Mouse (Mus musculus) hematopoietic stem cell, adult 5-6 weeks (primary cell): ENCODE results near the gene Aven. TPM values are rescaled to one million over a fixed set of nuclear protein-coding genes. Genes with fewer than 3 reads are reported as not detected.

Experiments used
- ATAC-seq, 2 experiments: fragments of 125-278 bp in 1 of 2; replicated peaks in 1 of 2; 2 replicates each; pipeline ENCODE4 v1.8.0; 2016 to 2017; ENCODE audit warnings: inconsistent platforms in 2 of 2, mild to moderate bottlenecking in 2 of 2, moderate number of reproducible peaks in 2 of 2, low read depth in 1 of 2, moderate TSS enrichment in 1 of 2; ENCODE audit not compliant: low FRiP score in 2 of 2, poor library complexity in 2 of 2, severe bottlenecking in 2 of 2, insufficient read depth in 1 of 2, low TSS enrichment in 1 of 2
- total RNA-seq: library from RNA; stranded (forward); fragments of 172-1452, 232-1000 nt; gene quantifications from 2 replicates; pipeline ENCODE4 v1.2.3, GENCODE M21; 2017

The Aven gene
- total RNA-seq, 1 experiment from 2014 or later: 27.4 TPM

DNA sequence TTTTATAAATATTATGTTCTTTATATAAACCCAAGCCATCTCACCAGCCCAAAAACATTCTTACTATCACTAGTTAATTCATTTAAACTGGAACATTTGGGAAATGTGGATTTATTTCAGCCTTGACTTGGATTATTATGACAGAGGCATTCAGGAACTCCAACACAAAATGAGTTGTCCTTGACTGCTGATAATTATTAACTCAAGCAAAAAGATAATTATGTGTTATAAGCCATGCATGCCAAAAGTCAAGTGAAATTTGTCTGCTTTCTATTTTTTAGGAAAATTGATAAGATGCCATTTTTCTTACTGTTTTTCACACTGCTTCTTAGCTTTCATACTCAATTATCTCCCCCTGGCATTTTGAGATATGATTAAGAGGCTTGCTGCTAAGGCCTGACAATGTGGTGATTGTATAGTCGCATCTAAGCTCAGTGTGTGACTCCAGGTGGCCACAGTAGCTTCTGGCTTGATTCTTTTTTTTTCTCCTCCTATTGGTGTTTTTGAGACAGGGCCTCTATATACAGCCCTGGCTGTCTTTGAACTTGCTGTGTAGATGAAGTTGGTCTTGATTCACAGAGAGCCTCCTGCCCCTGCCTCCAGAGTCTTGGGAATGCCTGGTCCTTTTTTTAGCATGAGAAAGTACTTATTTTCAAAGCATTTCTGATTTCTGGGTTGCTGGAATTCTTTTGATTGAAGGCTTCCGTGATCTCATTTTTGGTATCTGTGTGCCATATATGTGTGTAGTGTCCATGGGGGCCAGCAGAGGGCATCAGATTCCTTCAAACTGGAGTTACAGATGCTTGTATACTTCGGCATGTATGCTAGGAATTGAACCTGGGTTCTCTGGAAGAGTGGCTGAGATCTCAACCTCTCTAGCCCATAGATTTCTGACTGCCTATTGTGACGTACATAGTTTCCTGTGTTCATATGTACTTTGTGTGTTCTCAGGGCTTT is 28.0 kb downstream of the Aven start:
- ATAC-seq: no peak

GRCm38 (mm10) chr2:112526933-112527332 is 34.2 kb downstream of the Aven start:
- no peak for ATAC-seq

DNA sequence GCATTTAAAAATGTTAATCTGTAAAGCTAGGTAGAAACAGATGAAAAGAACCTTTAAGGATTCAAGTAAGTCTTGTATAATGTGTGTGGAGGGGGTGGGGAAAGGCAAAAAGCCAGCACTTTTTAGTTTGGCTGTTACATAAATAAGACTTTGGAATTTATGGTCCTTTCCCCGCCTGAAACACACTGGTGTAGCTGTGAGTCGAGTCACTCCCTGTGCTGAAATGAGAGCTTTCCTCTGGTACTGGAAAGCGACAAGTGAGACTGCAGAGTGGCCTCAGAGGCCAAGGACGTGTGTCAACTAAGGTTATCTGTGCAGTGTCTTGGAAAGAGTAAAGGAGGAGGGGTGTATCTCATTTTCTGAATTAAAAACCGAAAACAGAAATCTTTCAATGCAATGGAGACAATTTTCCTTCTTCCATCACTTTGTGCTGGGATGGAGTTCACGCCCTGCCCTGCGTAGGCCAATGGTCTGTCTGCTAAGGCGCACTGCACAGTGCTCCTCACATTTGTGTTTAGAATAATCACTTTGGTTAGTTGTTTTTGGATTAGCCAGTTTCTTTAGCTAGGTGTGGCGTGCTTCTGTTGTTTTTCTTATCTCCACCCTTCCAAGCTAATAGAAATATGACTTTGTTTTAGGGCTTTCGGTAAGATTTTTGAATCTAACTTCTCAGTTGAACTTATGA is 40.2 kb downstream of the Aven start:
- no peak for ATAC-seq

DNA sequence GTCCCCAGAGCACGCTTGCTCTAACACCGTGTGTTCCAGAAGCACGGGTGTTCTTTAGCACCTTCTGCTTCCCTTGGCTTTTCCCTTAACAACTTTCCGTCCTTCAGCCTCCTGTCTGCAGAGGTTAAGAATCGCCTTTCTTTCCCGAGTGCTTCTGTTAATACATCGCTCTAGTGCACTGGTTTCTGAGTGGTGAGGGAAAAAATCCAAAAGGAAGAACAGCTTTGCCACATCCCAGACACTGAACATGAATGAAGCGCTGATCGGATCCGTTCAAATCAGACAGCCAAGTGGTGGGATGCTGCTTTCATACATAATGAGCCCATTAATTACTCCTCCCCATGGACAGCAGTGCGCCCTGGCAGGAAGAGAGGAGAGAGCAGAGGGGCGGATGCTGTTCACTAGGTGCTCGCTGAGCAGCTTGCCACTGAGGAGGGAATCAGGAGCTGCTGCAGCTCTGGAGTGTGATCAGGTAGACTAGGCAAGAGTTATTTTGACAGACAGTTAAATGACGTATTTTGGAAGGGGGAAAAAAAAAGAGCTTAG is 42.0 kb downstream of the Aven start:
- ATAC-seq: no peak

GRCm38 (mm10) chr2:112538783-112539182 is 46.0 kb downstream of the Aven start:
- peak; percentile 60 to 65; a peak in 2 of 4 replicates for ATAC-seq

DNA sequence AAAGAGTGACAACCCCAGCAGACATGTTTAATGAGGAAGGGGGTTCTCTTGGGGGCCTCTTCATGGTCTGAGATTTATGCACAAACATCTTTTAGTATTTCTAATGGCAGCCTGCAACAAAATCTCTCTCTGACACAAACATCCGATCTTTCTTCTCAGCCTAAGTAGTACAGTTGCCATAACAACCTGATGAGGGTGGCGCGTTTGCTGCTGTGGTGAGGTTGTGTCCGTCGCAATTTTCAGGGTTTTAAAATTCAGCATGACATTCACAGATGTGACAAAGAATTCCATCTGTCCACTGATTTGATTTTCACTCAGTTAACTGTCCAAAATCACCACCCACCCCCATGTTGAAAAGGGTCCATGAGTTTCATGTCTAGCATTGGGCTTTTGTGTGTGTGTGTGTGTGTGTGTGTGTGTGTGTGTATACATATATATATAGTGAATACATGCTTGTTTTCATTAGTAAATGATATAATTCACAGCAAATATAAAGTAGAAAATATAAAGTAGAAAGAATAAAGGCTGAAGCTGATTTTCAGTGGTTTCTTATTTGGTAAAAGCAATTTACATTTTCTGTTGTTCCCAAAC is 49.0 kb downstream of the Aven start:
- ATAC-seq: no peak

GRCm38 (mm10) chr2:112556527-112556926 is 63.8 kb downstream of the Aven start:
- ATAC-seq: no peak

- ATAC-seq: no peak
Observed at GRCm38 (mm10) chr2:112557453-112557852, 64.7 kb downstream of the Aven start.

DNA sequence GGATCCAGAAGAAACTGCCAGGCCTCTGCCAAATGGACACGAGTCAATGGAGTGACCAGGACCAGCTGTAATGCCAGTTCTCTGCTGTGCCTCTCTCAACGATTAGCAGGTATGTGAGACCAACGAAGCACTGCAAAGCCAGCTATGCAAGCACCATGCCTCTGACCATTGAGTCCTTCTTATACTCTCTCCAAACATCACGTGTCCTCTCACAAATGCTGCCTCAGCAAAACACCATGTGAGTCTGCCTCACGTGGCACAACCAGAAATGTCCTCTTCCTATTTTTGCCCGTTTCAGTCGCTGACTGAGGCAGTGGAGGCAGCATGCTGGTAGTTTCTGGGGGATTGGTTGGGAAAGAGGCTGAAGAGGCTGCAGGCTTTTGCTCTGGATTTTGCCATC is 68.8 kb downstream of the Aven start:
- no peak for ATAC-seq

DNA sequence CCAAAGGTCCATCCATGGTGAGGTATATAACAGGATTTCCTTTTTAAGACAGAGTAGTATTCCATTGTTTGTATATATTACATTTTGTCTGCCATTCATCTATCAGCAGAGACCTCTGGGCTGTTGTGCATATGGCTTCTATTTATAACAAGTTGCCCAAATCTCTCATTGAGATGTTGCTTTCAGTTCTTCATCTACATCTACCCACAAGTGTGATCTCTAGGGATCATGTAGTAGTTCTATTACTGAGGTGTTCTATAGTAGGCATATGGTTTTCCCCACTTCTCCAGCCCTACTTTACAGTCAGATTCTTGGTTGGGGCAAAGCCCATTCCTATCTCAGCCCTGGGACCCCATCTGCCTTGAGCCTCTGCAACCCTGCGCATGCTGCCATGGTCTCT is 72.3 kb downstream of the Aven start:
- no peak for ATAC-seq

DNA sequence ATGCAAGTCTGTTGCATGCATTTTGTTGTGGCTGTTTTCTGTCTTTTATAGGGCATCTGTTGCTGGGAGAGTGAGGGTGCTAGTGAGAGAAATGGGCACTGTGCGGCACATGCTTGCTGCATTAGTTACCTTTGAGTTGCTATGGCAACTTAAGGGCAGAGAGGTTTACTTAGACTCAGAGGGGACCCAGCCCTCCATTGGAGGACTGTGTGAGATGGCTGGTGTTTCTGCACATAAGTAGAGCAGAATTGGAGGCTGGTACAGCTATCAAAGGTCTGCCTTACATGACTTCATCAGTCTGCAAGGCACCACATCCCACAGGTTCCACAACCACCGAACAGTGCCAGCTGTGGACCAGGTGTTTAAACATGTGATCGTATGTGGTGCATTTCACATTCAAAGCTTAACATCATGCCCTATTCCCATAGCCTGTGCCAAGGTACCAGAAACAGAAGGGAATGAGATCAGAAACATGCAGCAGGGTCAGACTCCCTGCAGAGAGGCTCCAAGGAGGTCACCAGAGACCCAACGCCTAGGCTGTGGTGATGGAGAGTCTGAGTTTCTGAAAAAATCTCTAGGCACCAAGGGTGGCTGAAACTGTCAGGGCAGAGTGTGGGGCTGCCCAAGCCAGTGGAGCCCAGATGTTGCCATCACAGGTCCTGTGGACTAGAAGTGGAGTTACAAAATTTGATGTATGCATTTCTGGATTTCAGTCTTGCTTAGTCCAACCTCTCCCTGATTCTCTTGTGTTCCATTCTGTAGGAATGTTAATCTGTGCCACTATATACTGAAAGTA is 73.7 kb downstream of the Aven start:
- no peak for ATAC-seq

- ATAC-seq: peak; percentile 42; a peak in 2 of 4 replicates
Observed at GRCm38 (mm10) chr2:112567786-112568185, 75.0 kb downstream of the Aven start.

DNA sequence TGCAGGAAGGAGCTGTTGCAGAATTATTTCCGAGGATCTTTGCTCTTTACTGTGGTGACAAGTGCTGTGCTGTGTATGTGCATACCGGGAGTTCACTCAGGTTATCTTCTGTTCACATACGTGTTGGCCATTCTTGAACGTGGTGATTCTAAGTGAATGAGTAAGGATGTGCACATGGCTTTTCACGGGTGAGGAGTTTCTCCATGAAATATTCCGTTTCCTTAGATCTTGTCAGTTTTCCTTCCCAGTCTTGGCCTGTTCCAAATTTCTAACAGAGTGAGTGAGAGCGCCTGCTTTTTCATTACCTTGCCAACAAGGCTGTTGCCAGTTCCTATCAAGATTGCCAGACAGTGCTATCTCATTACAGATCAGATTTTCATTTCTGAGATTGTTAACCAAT is 98.2 kb downstream of the Aven start:
- ATAC-seq: no peak

DNA sequence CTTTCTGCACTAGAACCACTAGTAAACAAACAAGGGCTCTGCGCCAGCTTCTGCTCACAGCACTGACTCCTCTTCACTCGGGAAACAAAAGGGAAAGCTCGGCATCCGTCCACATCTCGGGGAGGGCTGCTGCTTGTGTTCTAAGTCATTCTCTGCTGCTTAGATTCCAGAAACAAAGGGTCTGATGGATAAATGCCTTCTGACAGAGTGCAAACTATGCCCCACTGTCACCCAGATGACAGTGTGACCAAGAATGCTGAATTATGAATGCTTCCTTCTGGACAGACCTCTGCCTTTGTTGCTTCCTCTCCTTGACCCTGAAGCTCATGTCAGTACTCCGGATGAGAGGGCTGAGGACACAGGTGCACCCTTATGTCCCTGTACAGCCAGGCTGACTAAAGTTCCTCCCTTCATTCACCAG is 98.7 kb downstream of the Aven start:
- ATAC-seq: no peak

DNA sequence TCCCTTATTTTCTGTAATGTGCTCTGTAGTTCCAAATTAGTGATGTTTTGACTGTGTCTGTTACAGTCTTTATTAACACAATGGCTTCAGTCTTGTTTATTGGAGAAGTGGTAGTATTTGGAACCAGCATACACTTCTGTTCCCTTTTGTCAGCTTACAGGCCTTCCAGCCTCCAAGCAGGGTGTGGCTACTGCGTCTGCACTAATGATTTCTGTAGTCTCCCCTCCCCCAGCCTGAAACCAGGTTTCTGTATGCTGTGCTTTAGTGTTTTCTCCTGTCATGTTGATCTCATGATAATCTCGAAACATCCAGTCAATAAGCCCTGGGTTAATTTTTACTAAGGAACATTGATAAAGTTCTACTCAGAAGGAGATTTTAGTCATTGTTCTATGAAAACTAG is 100.6 kb downstream of the Aven start:
- ATAC-seq: no peak

DNA sequence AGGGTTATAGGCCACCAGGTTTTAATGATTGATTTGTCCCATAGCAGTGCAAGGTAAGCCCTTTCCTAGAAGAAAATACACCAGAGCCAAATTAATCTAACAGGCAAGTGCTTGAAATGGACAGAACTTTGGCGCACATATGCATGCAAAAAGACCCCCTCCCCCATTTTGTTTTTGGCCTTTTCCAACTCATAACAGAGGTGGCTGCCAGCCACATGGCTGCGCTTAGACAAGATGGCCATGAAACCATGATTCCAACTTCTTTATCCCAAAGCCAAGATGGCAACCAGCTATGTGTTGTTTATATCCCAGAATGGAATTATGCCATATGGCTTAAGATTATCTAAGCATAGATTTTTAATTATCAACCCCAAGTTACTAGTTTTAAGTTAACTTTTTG is 101.0 kb downstream of the Aven start:
- no peak for ATAC-seq

DNA sequence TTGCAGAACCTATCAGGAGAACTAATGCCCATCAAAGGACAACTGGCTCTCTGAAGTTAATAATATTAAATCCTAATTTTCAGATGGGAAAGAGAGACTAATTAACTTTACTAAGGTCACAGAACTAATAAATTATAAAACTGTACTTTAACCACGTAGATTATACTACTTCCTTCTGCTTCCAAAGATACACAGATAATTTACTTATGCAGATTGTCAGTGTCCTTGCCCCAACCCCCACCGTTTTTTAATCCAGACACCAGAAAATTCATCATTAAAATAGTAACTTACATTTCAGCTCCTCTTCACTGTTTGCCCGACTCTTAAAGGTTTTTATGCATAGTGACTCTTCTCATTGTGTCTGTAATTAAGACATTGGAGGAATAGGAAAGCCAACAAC is 103.0 kb downstream of the Aven start:
- no peak for ATAC-seq
